In genomic region chr8:66860921-66861588, GRCm38 (mm10) we compare ENCODE assay signal across 8 mouse cellular contexts. TPM values are rescaled to one million over a fixed set of nuclear protein-coding genes. Genes with fewer than 3 reads are reported as not detected.
DNase-seq lines count a peak whose midpoint lies in the region; ATAC-seq and TF ChIP-seq lines count a peak whose summit lies in the region.

No protein-coding gene starts in this region.

- no peaks in the 10 kb centered on the region for H3K9me3 ChIP-seq in forebrain, postnatal 0 days (ENCODE audit: low read length)
- no peaks in the 10 kb centered on the region for H3K9me3 ChIP-seq in hindbrain, embryonic 14.5 days (ENCODE audit: control insufficient read depth, low read length)
- no peaks in the 10 kb centered on the region for H3K9me3 ChIP-seq in limb, embryonic 12.5 days
- H3K9me3 ChIP-seq in midbrain, embryonic 11.5 days (ENCODE audit: control insufficient read depth, low read length): no peaks in the 10 kb centered on the region

- H3K4me3 ChIP-seq in layer of hippocampus, adult 2 months: peak overlapping the region; percentile 93
- peak overlapping the region; percentile 76 for H3K4me3 ChIP-seq in forebrain, postnatal 0 days (ENCODE audit: low read depth, low read length)
- H3K4me3 ChIP-seq in hindbrain, embryonic 14.5 days (replicated peaks; ENCODE audit: low read length): peak overlapping the region; percentile 87
- H3K4me3 ChIP-seq in limb, embryonic 12.5 days (replicated peaks): peak overlapping the region; percentile 81
- H3K4me3 ChIP-seq in midbrain, embryonic 11.5 days (ENCODE audit: low read depth, low read length): peak overlapping the region; percentile 65

- DNase-seq in layer of hippocampus, adult 2 months (ENCODE audit: low spot score in 2 of 2): peak in 1 of 2 experiments; percentile 25
- no peak for DNase-seq in layer of hippocampus, adult 8-10 months (ENCODE audit: low spot score in 2 of 2)
- peak; percentile 23 to 51 for DNase-seq in cerebellum, adult 18-20 months
- DNase-seq in forebrain, postnatal 0 days: peak; percentile 47
- no peak for DNase-seq in hindbrain, embryonic 14.5 days (ENCODE audit: low spot score)
- DNase-seq in midbrain, embryonic 11.5 days (ENCODE audit: low spot score, missing footprints): peak; percentile 90
- DNase-seq in splenic B cell, adult 2 months (ENCODE audit: low read depth, low spot score): peak; percentile 32

- H3K36me3 ChIP-seq in forebrain, postnatal 0 days (ENCODE audit: insufficient read depth): no peaks in the 10 kb centered on the region
- no peaks in the 10 kb centered on the region for H3K36me3 ChIP-seq in hindbrain, embryonic 14.5 days (replicated peaks; ENCODE audit: control insufficient read depth, insufficient read depth)
- H3K36me3 ChIP-seq in limb, embryonic 12.5 days: peaks cover 9% of the 10 kb centered on the region; the same call in 1 of the 2 replicates
- no peaks in the 10 kb centered on the region for H3K36me3 ChIP-seq in midbrain, embryonic 11.5 days (ENCODE audit: control insufficient read depth, insufficient read depth, low read length)
- no peaks in the 10 kb centered on the region for H3K36me3 ChIP-seq in splenic B cell, adult 2 months (ENCODE audit: control insufficient read depth, insufficient read depth, low read length, poor library complexity, severe bottlenecking)

- H3K9ac ChIP-seq in forebrain, postnatal 0 days: peak overlapping the region; percentile 72
- H3K9ac ChIP-seq in hindbrain, embryonic 14.5 days: peak overlapping the region; percentile 69
- peak overlapping the region; percentile 86 for H3K9ac ChIP-seq in limb, embryonic 12.5 days (replicated peaks)
- peak overlapping the region; percentile 68 for H3K9ac ChIP-seq in midbrain, embryonic 11.5 days (ENCODE audit: low read length)

- H3K27ac ChIP-seq in layer of hippocampus, adult 2 months: peak overlapping the region; percentile 88
- H3K27ac ChIP-seq in forebrain, postnatal 0 days (ENCODE audit: low read depth, low read length): 0 out of 2 replicates have a peak overlapping the region, but pooled peaks have one; percentile 4
- H3K27ac ChIP-seq in hindbrain, embryonic 14.5 days: no peak overlapping the region
- no peak overlapping the region for H3K27ac ChIP-seq in limb, embryonic 12.5 days
- H3K27ac ChIP-seq in midbrain, embryonic 11.5 days (ENCODE audit: low read depth, low read length): no peak overlapping the region

- peak overlapping the region; percentile 76 for H3K4me2 ChIP-seq in forebrain, postnatal 0 days (ENCODE audit: low read depth)
- H3K4me2 ChIP-seq in hindbrain, embryonic 14.5 days (replicated peaks): peak overlapping the region; percentile 90
- H3K4me2 ChIP-seq in limb, embryonic 12.5 days: peak overlapping the region; percentile 75
- H3K4me2 ChIP-seq in midbrain, embryonic 11.5 days: peak overlapping the region; percentile 67

- 4% methylated on average over 46 of the region's 46 CpGs for WGBS in forebrain, postnatal 0 days
- WGBS in hindbrain, embryonic 14.5 days: 1% methylated on average over 33 of the region's 46 CpGs
- WGBS in limb, embryonic 12.5 days: under 1% methylated on average over 46 of the region's 46 CpGs
- WGBS in midbrain, embryonic 11.5 days: under 1% methylated on average over 46 of the region's 46 CpGs

- no peaks in the 10 kb centered on the region for H3K27me3 ChIP-seq in forebrain, postnatal 0 days (ENCODE audit: insufficient read depth, low read length)
- no peaks in the 10 kb centered on the region for H3K27me3 ChIP-seq in hindbrain, embryonic 14.5 days (ENCODE audit: control insufficient read depth, insufficient read depth, low read length)
- H3K27me3 ChIP-seq in limb, embryonic 12.5 days: no peaks in the 10 kb centered on the region
- no peaks in the 10 kb centered on the region for H3K27me3 ChIP-seq in midbrain, embryonic 11.5 days (ENCODE audit: control insufficient read depth, insufficient read depth, low read length)
- no peaks in the 10 kb centered on the region for H3K27me3 ChIP-seq in splenic B cell, adult 2 months (ENCODE audit: control insufficient read depth, insufficient read depth, low read length, poor library complexity, severe bottlenecking)

- H3K4me1 ChIP-seq in forebrain, postnatal 0 days (ENCODE audit: insufficient read depth): peaks cover 23% of the 10 kb centered on the region
- H3K4me1 ChIP-seq in hindbrain, embryonic 14.5 days (replicated peaks; ENCODE audit: control insufficient read depth, insufficient read depth, low read length): peaks cover 16% of the 10 kb centered on the region
- H3K4me1 ChIP-seq in limb, embryonic 12.5 days (replicated peaks): peaks cover 10% of the 10 kb centered on the region
- peaks cover 17% of the 10 kb centered on the region for H3K4me1 ChIP-seq in midbrain, embryonic 11.5 days (ENCODE audit: control insufficient read depth, insufficient read depth, low read length)

- ATAC-seq in forebrain, postnatal 0 days: peak; percentile 55
- ATAC-seq in hindbrain, embryonic 14.5 days (ENCODE audit: low FRiP score): peak; percentile 58
- peak; percentile 56 for ATAC-seq in limb, embryonic 12.5 days (ENCODE audit: insufficient number of reproducible peaks, insufficient read depth, low FRiP score, low TSS enrichment, low read depth)
- peak; percentile 77 for ATAC-seq in midbrain, embryonic 11.5 days (ENCODE audit: low FRiP score)

- TF ChIP-seq CTCF in layer of hippocampus, adult 2 months (conservative IDR thresholded peaks at IDR 0.05): no peak
- TF ChIP-seq CTCF in forebrain, postnatal 0 days (IDR thresholded peaks at IDR 0.05; ENCODE audit: low read depth): no peak

RNA-seq across cellular contexts. Expression of gene Naf1, which starts 1.0 kb away (rescaled TPM):
- 10 to 100 TPM; 13.8 to 13.9 TPM for total RNA-seq in layer of hippocampus, adult 2 months (2021)
- 10 to 100 TPM; 12.7 to 15.4 (median 13.7) TPM for total RNA-seq in layer of hippocampus, adult 8-10 months (2022)
- 10.1 and 11.7 TPM in 2 replicates for total RNA-seq in forebrain, postnatal 0 days (2014; rRNA removed)
- polyA plus RNA-seq in forebrain, postnatal 0 days (2015; fragmentation: Nextera tagmentation; extraction: Ambion mirVana): 2.0 and 2.3 TPM in 2 replicates
- polyA plus RNA-seq in hindbrain, embryonic 14.5 days (2014; fragmentation: Nextera tagmentation; extraction: Ambion mirVana): 3.6 and 3.8 TPM in 2 replicates
- 3.5 and 3.7 TPM in 2 replicates for polyA plus RNA-seq in limb, embryonic 12.5 days (2016; fragmentation: Nextera tagmentation; extraction: Ambion mirVana)
- 5.0 and 5.2 TPM in 2 replicates for polyA plus RNA-seq in midbrain, embryonic 11.5 days (2014; fragmentation: Nextera tagmentation; extraction: Ambion mirVana)

Comparison
In these comparisons a context has a peak if more than half of its experiments do, and no peak if none do; other contexts are left out.
1. DNase-seq: peak in cerebellum, adult 18-20 months (2 of 2), forebrain, postnatal 0 days (single experiment), midbrain, embryonic 11.5 days (single experiment) and splenic B cell, adult 2 months (single experiment); none in layer of hippocampus, adult 8-10 months (0 of 2) and hindbrain, embryonic 14.5 days (single experiment).
2. H3K27ac ChIP-seq: peak in layer of hippocampus, adult 2 months (single experiment) and forebrain, postnatal 0 days (single experiment); none in hindbrain, embryonic 14.5 days (single experiment), limb, embryonic 12.5 days (single experiment) and midbrain, embryonic 11.5 days (single experiment).
3. Peak in every context shown above with its lines, with median percentiles within 50 percentile points of each other: H3K4me3 ChIP-seq, ATAC-seq, H3K4me2 ChIP-seq and H3K9ac ChIP-seq.